Mouse (Mus musculus) layer of hippocampus, postnatal 14 days (tissue): ENCODE data around the gene Plpp1. TPM values are rescaled to one million over a fixed set of nuclear protein-coding genes. Genes with fewer than 3 reads are reported as not detected.
A peak's percentile ranks its signal among the peaks of the same experiment; 100 is the strongest.

ENCODE experiments used
- DNase-seq, 2 experiments: peaks; one replicate each; pipeline ENCODE4 v3.0.0; 2021 to 2022; ENCODE audit warnings: low spot score in 2 of 2, mixed read lengths in 1 of 2
- long read RNA-seq, 2 experiments: library from polyadenylated mRNA; stranded (forward); transcript quantifications; one replicate each; pipeline ENCODE4 v2.0.0; 2021
- total RNA-seq, 2 experiments: library from RNA; stranded (reverse); gene quantifications; 2 replicates each; pipeline ENCODE4 v1.2.3; 2021

Gene Plpp1
- total RNA-seq: 10 to 100 TPM; 27.2 to 33.5 TPM
- long read RNA-seq, experiment 1, transcript Plpp1-202 (6 exons, 1,272 nt): major isoform, 20 of 46 reads
- long read RNA-seq, experiment 1, transcript Plpp1-201 (6 exons, 1,598 nt): minor isoform, 15 of 46 reads
- long read RNA-seq, experiment 1, partial matches to known transcripts: 0 of 46 reads
- long read RNA-seq, experiment 1, other reads (novel, unspliced or antisense): 11 of 46 reads
- long read RNA-seq, experiment 2, transcript Plpp1-202 (6 exons, 1,272 nt): major isoform, 34 of 90 reads
- long read RNA-seq, experiment 2, transcript Plpp1-201 (6 exons, 1,598 nt): minor isoform, 29 of 90 reads
- long read RNA-seq, experiment 2, partial matches to known transcripts: 0 of 90 reads
- long read RNA-seq, experiment 2, other reads (novel, unspliced or antisense): 27 of 90 reads

GRCm38 (mm10) chr13:112800597-112801380 is at the start of gene Plpp1:
TSS of gene Plpp1 (plus strand) at chr13:112800792.
- peak; percentile 91 to 95 for DNase-seq

GRCm38 (mm10) chr13:112751454-112752308 is 48.9 kb upstream of the Plpp1 start:
- DNase-seq: peak in 1 of 2 experiments; percentile 49

GRCm38 (mm10) chr13:112752309-112752975 is 48.1 kb upstream of the Plpp1 start:
- DNase-seq: no peak

- no peak for DNase-seq
These were observed 47.1 kb upstream of the Plpp1 start for GRCm38 (mm10) chr13:112753522-112753921.

GRCm38 (mm10) chr13:112754871-112755270 is 45.7 kb upstream of the Plpp1 start:
- no peak for DNase-seq

GRCm38 (mm10) chr13:112755507-112756010 is 45.0 kb upstream of the Plpp1 start:
- peak; percentile 17 to 35 for DNase-seq

GRCm38 (mm10) chr13:112757395-112757794 is 43.2 kb upstream of the Plpp1 start:
- no peak for DNase-seq

- no peak for DNase-seq
These were observed 42.0 kb upstream of the Plpp1 start for GRCm38 (mm10) chr13:112758546-112759090.

- DNase-seq: no peak
These were observed 41.2 kb upstream of the Plpp1 start for GRCm38 (mm10) chr13:112759364-112759763.

- no peak for DNase-seq
These were observed 40.6 kb upstream of the Plpp1 start for GRCm38 (mm10) chr13:112759777-112760537.

- DNase-seq: no peak
These were observed 40.1 kb upstream of the Plpp1 start for GRCm38 (mm10) chr13:112760538-112760881.

- no peak for DNase-seq
These were observed 38.8 kb upstream of the Plpp1 start for GRCm38 (mm10) chr13:112761787-112762186.

- no peak for DNase-seq
These were observed 38.0 kb upstream of the Plpp1 start for GRCm38 (mm10) chr13:112762548-112762947.

GRCm38 (mm10) chr13:112763531-112764091 is 37.0 kb upstream of the Plpp1 start:
- DNase-seq: no peak

- no peak for DNase-seq
These were observed 36.0 kb upstream of the Plpp1 start for GRCm38 (mm10) chr13:112764556-112764955.

GRCm38 (mm10) chr13:112765654-112766053 is 34.9 kb upstream of the Plpp1 start:
- DNase-seq: no peak

- no peak for DNase-seq
These were observed 29.9 kb upstream of the Plpp1 start for GRCm38 (mm10) chr13:112770528-112771328.

GRCm38 (mm10) chr13:112771447-112772208 is 29.0 kb upstream of the Plpp1 start:
- no peak for DNase-seq
